Mouse (Mus musculus): ENCODE data around the gene Cnr2.

DNA sequence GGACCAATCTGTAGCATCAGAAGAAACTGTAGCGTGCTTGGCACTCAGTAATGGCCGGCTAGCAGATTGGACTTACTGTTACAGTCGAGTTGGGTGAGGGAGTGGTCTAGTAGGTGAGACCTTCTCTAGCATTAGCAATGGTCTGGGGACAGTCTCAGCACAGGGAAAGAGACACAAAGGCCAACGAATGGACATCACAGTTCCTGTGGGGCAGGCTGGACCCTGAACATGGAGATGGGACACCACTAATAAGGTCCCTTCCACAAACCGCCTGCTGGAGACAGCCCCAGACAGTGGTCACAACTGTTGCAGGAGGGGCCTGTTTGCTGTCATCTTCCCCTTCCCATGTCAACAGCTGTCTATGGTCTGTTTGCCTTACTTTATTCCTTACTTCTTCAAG lies 66.5 kb downstream of the Cnr2 start:
- no peak for TF ChIP-seq POLR2A (IDR thresholded peaks at IDR 0.05; ENCODE audit: insufficient read depth, low read depth, low read length)
- TF ChIP-seq CTCF (IDR thresholded peaks at IDR 0.05; ENCODE audit: insufficient read depth, low read depth, low read length): no peak

Measured in olfactory bulb, adult 2 months (tissue).